9 mouse cellular contexts compared by ENCODE assay signal in the genomic region with DNA sequence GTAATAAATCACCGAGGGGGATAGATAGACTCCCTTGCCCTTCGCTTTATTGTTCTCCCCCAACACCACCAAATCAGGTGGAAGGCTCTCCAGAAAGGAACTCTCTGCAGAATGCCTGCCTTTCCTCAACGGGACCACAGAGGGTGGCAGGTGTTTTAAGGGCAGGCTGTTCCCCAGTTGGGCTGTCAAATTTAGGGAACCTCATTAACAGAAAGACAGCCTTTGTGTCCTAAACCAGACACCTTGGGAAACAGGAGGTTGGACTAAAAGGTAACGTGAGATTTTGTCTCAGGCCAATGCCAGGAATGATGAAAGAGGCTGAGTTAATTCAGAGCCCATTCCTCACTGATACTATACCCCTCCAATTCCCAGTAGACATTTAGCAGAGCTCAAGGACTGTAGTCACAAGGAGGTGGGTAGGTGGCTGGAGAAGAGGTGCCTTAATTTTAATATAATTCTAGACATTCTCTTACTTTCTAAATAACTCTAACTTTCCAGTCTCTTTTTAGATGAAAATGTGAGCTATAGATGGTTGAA. TPM values are rescaled to one million over a fixed set of nuclear protein-coding genes. Genes with fewer than 3 reads are reported as not detected.
A peak's percentile ranks its signal among the peaks of the same experiment; 100 is the strongest.
DNase-seq lines count a peak whose midpoint lies in the region; ATAC-seq and TF ChIP-seq lines count a peak whose summit lies in the region.
"Had no signal": no experiment of that assay in that cellular context is flagged by ENCODE, and none has a peak within 500 bp of the region (broad histone marks: within the 10 kb centered on the region; RNA-seq: fewer than 3 reads in every experiment).

No protein-coding gene starts in this region.

- 6% methylated on average over 4 of the region's 4 CpGs for WGBS in heart, embryonic 12.5 days
- WGBS in hindbrain, embryonic 16.5 days: 0% methylated on average over 4 of the region's 4 CpGs
- 3% methylated on average over 4 of the region's 4 CpGs for WGBS in midbrain, postnatal 0 days

- H3K4me3 ChIP-seq in heart, embryonic 12.5 days: peak overlapping the region; percentile 87
- H3K4me3 ChIP-seq in cortical plate, adult 2 months (ENCODE audit: insufficient read depth, low read length): peak overlapping the region; percentile 81
- peak overlapping the region; percentile 71 for H3K4me3 ChIP-seq in hindbrain, embryonic 16.5 days (ENCODE audit: low read length)
- peak overlapping the region; percentile 97 for H3K4me3 ChIP-seq in midbrain, postnatal 0 days (ENCODE audit: low read depth, low read length)

- no peak for TF ChIP-seq CTCF in cortical plate, adult 2 months (IDR thresholded peaks at IDR 0.05; ENCODE audit: extremely low read depth, insufficient read depth, low read length)
- TF ChIP-seq CTCF in midbrain, postnatal 0 days (IDR thresholded peaks at IDR 0.05): no peak

- H3K36me3 ChIP-seq in heart, embryonic 12.5 days: no peaks in the 10 kb centered on the region
- H3K36me3 ChIP-seq in hindbrain, embryonic 16.5 days (ENCODE audit: control insufficient read depth, insufficient read depth, low read length): no peaks in the 10 kb centered on the region
- no peaks in the 10 kb centered on the region for H3K36me3 ChIP-seq in midbrain, postnatal 0 days (ENCODE audit: insufficient read depth, low read length)

- H3K27ac ChIP-seq in heart, embryonic 12.5 days (ENCODE audit: poor library complexity, severe bottlenecking): no peak overlapping the region
- H3K27ac ChIP-seq in cortical plate, adult 2 months (ENCODE audit: insufficient read depth, low read length): no peak overlapping the region
- H3K27ac ChIP-seq in hindbrain, embryonic 16.5 days (ENCODE audit: low read depth, low read length): peak overlapping the region; percentile 88
- H3K27ac ChIP-seq in midbrain, postnatal 0 days (ENCODE audit: low read depth, low read length): 0 out of 2 replicates have a peak overlapping the region, but pooled peaks have one; percentile 91

- H3K4me2 ChIP-seq in heart, embryonic 12.5 days: peak overlapping the region; percentile 71
- H3K4me2 ChIP-seq in hindbrain, embryonic 16.5 days (ENCODE audit: low read length): peak overlapping the region; percentile 80
- peak overlapping the region; percentile 67 for H3K4me2 ChIP-seq in midbrain, postnatal 0 days (ENCODE audit: low read depth, low read length, poor library complexity, severe bottlenecking)

- intact Hi-C loops in heart, postnatal 36 days (cut with DNase I): loop anchor here (5.0 kb wide), 3 partner anchors 100 to 140 kb away; no protein-coding TSS in a partner anchor

- H3K27me3 ChIP-seq in heart, embryonic 12.5 days (replicated peaks): no peaks in the 10 kb centered on the region
- peaks cover 14% of the 10 kb centered on the region for H3K27me3 ChIP-seq in hindbrain, embryonic 16.5 days (replicated peaks; ENCODE audit: control insufficient read depth, insufficient read depth, low read length)
- no peaks in the 10 kb centered on the region; the same call in 1 of the 2 replicates for H3K27me3 ChIP-seq in midbrain, postnatal 0 days (ENCODE audit: insufficient read depth, low read length)

- H3K9ac ChIP-seq in heart, embryonic 12.5 days: peak overlapping the region; percentile 96
- peak overlapping the region; percentile 87 for H3K9ac ChIP-seq in hindbrain, embryonic 16.5 days (ENCODE audit: low read depth, low read length)
- peak overlapping the region; percentile 91; the same call in 1 of the 2 replicates for H3K9ac ChIP-seq in midbrain, postnatal 0 days (replicated peaks; ENCODE audit: low read length, poor library complexity, severe bottlenecking)

- TF ChIP-seq POLR2A in cortical plate, adult 2 months (IDR thresholded peaks at IDR 0.05; ENCODE audit: extremely low read depth, insufficient read depth, low read length): no peak

- no peak for DNase-seq in heart, postnatal 36 days
- no peak for DNase-seq in midbrain, postnatal 0 days (ENCODE audit: low spot score)
- no peak for DNase-seq in spleen, postnatal 36 days (ENCODE audit: low spot score in 2 of 2)
- DNase-seq in kidney, postnatal 36 days: no peak

- H3K4me1 ChIP-seq in heart, embryonic 12.5 days (replicated peaks): peaks cover 24% of the 10 kb centered on the region
- peaks cover 5% of the 10 kb centered on the region; the same call in 1 of the 2 replicates for H3K4me1 ChIP-seq in cortical plate, adult 2 months (ENCODE audit: control insufficient read depth, insufficient read depth, low read length)
- peaks cover 25% of the 10 kb centered on the region for H3K4me1 ChIP-seq in hindbrain, embryonic 16.5 days (ENCODE audit: control insufficient read depth, insufficient read depth, low read depth, low read length)
- H3K4me1 ChIP-seq in midbrain, postnatal 0 days (ENCODE audit: insufficient read depth, low read length): no peaks in the 10 kb centered on the region

- no peaks in the 10 kb centered on the region for H3K9me3 ChIP-seq in heart, embryonic 12.5 days (replicated peaks)
- no peaks in the 10 kb centered on the region for H3K9me3 ChIP-seq in hindbrain, embryonic 16.5 days (ENCODE audit: control insufficient read depth, low read length)
- H3K9me3 ChIP-seq in midbrain, postnatal 0 days (ENCODE audit: low read length): no peaks in the 10 kb centered on the region

- ATAC-seq in heart, embryonic 12.5 days (ENCODE audit: insufficient number of reproducible peaks, low FRiP score): no peak
- no peak for ATAC-seq in hindbrain, embryonic 16.5 days
- no peak for ATAC-seq in midbrain, postnatal 0 days (ENCODE audit: low FRiP score)
- no peak for ATAC-seq in frontal cortex, adult (ENCODE audit: low TSS enrichment)

RNA-seq across cellular contexts. Expression of a gene that starts 1.5 kb away (rescaled TPM):
- 7.0 and 8.2 TPM in 2 replicates for polyA plus RNA-seq in heart, embryonic 12.5 days (2016; fragmentation: Nextera tagmentation; extraction: Ambion mirVana)
- 10 to 100 TPM; 13.3 to 16.2 TPM for total RNA-seq in heart, postnatal 36 days (2021)
- polyA plus RNA-seq in cortical plate, adult 2 months (2012; rRNA removed): 5.6 and 6.2 TPM in 2 replicates
- 2.9 and 3.7 TPM in 2 replicates for polyA plus RNA-seq in hindbrain, embryonic 16.5 days (2015; fragmentation: Nextera tagmentation; extraction: Ambion mirVana)
- total RNA-seq in midbrain, postnatal 0 days (2014; rRNA removed): 11.4 and 12.3 TPM in 2 replicates
- 0.65 and 0.81 TPM in 2 replicates for polyA plus RNA-seq in midbrain, postnatal 0 days (2015; fragmentation: Nextera tagmentation; extraction: Ambion mirVana)
- polyA plus RNA-seq: erythroblast, embryonic 14.5 days had no signal

Comparison
In these comparisons a context has a peak if more than half of its experiments do, and no peak if none do; other contexts are left out.
1. H3K27ac ChIP-seq: peak in hindbrain, embryonic 16.5 days (single experiment) and midbrain, postnatal 0 days (single experiment); none in heart, embryonic 12.5 days (single experiment) and cortical plate, adult 2 months (single experiment).
2. Peak in every context shown above with its lines, with median percentiles within 50 percentile points of each other: H3K4me2 ChIP-seq, H3K4me3 ChIP-seq and H3K9ac ChIP-seq.